Mouse (Mus musculus) lung, postnatal 10 days (tissue): Measurements from ENCODE around the gene Sgcb.

Source experiments
- DNase-seq: peaks from one replicate; pipeline ENCODE4 v3.0.0; 2021

Gene Sgcb

DNA sequence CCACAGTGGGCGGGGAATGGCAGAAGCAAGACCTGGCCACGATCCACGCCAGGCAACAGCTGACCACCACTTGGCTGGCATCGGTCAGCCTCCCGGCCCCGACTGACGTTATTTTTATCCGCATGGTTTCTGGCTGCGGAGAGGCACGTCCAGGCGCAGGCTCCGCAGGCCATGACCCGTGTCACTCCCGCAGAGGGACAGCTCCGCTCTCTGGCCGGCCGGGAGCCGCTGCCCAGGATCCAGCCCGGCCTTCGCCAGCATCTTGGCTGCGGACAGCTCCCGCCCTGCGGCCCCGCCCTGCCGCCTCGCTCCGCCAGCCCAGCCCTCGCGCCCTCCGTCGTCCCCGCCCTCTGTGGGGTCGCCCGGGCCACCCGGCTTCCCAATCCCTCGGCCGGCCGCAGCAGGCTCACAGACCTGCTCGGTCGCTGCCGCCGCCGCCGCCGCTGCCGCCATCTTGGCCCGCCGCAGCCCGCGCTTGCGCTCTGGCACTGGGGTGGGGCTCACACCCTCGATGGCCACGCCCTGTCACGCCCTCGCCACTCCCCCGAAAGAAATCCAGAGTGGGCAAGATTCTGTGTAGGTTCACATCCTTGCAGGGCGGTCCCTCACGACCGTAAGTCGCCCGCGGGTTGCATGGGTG lies at the start of gene Sgcb:
Gene Sgcb, minus strand, starts transcription at position 530 of the 640 bp plus-strand sequence.
- DNase-seq = peak; percentile 91

- DNase-seq = no peak
Measured at GRCm38 (mm10) chr5:73694254-73695015, 46.8 kb upstream of the Sgcb start.

GRCm38 (mm10) chr5:73693778-73694177 lies 46.2 kb upstream of the Sgcb start:
- DNase-seq = peak; percentile 42

DNA sequence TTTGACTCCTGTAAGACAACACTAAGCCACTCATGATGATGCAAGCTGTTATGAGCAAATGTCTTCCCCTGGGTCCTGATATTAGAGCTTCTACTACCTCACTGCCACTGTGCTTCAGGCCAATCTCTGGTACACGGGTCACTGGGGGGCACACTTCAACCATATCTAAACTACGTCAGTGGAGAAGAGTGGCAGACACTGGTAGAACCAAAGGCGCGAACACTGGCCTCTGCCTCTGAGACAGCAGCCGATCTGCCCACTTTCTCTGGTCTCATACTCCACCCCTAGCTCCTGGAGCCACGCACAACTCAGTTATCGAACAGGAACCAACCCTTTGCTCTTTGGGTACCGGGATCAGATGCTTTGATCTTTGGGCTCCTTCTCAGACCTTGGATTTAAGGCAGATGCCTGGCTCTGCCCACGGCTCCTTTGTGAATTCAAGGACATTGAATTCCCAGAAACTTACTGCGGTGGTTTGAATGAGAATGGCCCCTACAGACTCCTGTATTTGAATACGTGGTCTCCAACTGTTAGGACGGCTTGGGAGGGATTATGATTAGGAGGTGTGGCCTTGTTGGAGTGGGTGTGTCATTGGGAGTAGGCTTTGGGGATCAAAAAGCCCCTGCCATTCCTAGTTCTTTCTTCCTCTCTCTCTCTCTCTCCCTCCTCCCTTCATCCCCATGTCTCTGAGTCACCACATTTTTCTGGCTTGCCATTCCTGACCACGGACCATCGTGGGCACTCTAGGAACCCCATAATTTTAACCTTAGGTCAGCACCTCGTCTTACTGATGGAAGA lies 44.3 kb upstream of the Sgcb start:
- DNase-seq = no peak

GRCm38 (mm10) chr5:73690146-73690545 lies 42.6 kb upstream of the Sgcb start:
- peak; percentile 34 for DNase-seq

- DNase-seq = no peak
Measured at GRCm38 (mm10) chr5:73688576-73688975, 41.0 kb upstream of the Sgcb start.

DNA sequence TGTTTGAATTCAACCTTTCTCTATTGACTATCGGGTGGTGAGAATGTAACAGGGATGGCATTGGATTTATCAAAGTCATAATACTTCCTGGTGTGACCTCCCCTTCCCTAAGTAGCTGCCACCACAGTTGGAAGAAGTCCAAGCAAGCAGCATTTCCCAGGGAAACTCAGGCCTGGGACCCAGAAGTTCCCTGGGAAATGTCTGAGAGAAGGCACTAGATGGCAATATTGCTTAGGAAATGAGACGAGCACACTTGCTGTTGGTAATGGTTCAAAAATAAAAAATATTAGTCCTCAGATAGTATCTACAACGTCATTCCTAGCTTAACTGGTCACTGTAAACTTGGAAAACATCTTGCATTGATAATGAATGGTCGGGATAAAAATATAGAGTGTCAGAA lies 38.6 kb upstream of the Sgcb start:
- DNase-seq = peak; percentile 72

DNA sequence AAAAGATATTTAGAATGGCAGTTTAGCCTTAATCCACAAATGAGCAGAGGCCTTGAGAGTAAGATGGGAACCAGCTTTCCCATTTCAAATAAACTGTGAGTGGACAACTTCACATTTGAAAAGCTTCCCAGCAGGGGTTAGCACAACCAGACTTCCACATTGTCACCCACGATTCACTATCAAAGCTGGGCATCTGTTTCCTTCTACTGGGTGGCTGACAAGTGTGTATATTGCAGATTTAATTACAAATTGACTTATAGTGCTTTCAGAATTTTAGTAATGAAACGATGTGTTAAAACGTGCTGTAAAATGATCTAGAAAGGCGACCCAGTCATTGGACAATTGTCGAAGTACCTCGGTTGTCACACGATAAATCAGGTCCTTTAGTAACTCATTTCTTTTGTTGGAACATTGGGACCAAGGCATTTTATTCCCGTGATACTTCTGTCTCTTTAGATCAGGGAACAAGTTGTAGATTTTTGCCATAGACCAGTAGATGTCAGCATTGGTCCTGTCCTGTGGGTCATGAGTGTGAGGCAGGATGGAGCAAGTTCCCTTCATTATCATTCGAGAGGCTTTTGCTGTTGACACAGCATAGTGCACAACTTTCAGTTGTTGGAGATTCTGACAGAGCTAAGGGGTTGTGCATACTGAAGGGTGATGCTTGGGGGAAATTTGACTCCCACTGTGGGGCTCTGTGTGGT lies 36.3 kb upstream of the Sgcb start:
- no peak for DNase-seq

DNA sequence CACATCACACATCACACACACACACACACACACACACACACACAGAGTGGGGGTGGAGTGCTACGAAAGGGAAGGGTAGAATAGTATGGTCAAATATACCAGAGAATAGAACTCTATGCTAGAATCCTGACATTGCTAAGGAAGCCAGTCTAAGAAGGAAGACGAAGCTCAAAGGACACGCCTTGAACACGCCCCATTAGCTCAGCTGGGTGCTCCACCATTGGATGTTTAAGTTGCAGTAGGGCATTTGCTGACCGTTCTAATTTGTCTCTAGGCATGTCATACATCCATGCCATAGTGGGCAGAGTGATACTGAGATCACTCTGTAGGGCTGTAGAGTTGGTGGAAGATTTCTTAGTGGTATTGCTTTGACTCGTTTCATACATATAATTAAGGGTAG lies 35.6 kb upstream of the Sgcb start:
- no peak for DNase-seq

GRCm38 (mm10) chr5:73676626-73677025 lies 29.0 kb upstream of the Sgcb start:
- no peak for DNase-seq

DNA sequence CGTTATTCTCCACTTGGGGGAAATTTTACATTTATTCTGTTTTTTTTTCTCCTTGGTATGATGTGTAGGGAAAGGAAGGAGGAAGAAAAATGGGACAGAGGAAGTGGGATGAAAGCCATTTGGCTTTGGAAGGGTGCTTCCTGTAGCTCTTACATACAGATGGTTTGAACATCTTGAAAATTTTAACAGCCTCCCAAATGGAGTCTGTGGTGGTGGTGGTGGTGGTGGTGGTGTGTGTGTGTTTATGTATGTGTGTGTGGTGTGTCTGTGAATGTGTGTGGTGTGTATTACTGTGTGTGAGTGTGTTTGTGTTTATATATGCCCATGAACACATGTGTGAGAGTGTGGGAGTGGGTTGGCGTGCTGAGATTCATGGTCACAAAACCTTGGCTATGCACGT lies 28.0 kb upstream of the Sgcb start:
- DNase-seq = no peak

- DNase-seq = no peak
Measured at GRCm38 (mm10) chr5:73669386-73669785, 21.8 kb upstream of the Sgcb start.

DNA sequence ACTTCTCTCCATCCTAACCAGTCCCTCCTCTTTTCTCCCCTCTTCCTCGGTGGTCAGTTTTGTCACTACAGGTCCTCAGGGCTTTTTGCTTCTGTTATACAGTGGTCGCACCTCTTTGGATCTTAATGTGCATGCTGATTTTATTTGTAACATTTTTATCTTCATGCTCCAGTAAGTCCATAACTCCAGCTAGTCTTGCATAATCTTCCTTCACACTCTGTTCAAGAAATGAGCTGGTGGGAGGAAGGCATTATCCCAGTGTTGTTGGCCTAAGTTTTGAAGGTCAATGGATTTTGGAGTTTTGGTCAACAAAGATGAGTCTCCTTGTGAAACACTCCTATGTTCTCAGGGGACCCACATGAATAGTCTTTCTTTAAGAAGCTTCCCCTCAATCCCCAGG lies 20.3 kb upstream of the Sgcb start:
- no peak for DNase-seq

- no peak for DNase-seq
Measured at GRCm38 (mm10) chr5:73666695-73667094, 19.1 kb upstream of the Sgcb start.

- peak; percentile 14 for DNase-seq
Measured at GRCm38 (mm10) chr5:73651855-73652201, 4.2 kb upstream of the Sgcb start.

DNA sequence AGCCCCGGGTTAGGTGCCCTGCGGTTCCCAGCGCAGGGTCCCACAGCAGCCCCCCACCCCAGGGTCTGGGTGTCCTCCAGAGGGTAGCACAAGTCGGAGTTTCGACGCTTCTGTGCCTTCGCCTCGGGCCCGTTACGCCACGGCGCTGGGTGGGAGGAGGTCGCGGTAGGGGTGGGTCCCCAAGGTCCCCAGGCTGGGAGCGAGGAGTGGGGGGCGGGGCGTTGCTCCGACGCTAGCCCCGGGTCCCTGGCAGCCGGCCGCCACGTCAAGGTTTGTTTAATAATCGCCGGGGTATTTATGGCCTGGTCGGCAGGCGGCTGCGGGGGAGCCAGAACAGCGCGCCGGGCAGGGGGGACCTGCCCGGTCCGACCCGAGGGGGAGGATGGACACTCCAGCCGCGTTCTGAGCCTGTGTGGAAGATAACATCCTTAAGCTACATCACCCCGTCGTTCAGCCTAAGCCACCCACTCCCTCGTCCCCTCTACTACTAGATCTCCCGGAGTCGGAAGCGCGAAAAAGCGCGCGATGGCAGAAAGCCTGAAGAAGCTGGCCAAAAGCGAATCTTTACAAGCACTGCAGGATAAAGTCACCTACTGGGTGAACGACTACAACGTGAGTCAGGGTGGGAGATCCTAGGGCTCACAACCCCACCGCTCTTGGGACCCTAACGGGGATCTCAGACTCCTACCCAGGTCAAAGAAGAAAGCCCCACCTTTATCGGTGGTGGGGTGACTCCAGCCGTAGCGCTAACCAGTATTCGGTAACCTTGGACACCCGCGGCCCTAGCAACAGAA lies 3.7 kb upstream of the Sgcb start, which contains the start of gene Spata18:
Gene Spata18, plus strand, starts transcription at position 319 of the 794 bp plus-strand sequence.
- DNase-seq = peak; percentile 51

GRCm38 (mm10) chr5:73650365-73650964 lies 2.9 kb upstream of the Sgcb start:
- no peak for DNase-seq

GRCm38 (mm10) chr5:73642091-73642490 lies 5.5 kb downstream of the Sgcb start:
- DNase-seq = peak; percentile 34

DNA sequence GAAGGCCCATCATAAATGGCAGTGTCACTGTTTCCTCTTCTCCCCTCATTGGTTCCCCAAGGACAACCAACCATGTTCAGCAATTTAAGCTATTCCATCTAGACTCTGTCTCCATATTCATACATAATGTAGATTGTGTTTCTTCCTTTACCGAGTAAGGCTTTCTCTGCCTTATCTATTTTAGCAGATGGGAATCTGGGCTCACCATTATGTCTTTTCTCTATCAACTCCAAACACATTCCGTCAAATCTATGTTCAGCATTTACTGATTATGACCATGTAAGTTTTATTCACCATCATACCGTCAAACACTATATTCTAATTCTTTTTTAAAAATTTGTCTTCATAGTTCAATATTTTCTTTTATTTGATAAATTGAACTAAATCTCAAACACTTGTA lies 6.5 kb downstream of the Sgcb start:
- DNase-seq = no peak

- DNase-seq = peak; percentile 24
Measured at GRCm38 (mm10) chr5:73637337-73638107, 10.1 kb downstream of the Sgcb start.

DNA sequence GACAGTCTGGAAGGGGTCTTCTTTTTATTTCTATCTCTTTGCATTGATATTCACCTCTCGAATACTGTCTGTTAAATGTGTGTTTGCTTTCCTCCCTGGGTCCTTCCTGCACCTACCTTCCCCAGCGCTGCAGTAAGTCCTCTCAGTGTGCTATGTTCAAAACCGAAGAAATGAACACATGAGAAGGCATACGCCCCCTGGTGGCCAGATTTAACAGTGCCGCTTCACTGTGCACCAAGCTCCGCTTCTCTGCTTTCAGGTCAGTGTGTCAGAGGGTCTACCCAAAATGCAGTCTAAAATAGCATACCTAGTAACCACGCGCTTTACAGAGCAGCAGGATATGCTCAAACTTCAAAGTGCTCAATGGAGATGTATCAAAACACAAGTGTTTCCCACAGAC lies 14.4 kb downstream of the Sgcb start:
- peak; percentile 78 for DNase-seq
